ENCODE assay signal across 11 mouse cellular contexts in genomic region chr9:28490410-28490809, GRCm38 (mm10).
"Had no signal": no experiment of that assay in that cellular context is flagged by ENCODE, and none has a peak within 500 bp of the region (broad histone marks: within the 10 kb centered on the region; RNA-seq: fewer than 3 reads in every experiment).

No protein-coding gene starts in this region.

- H3K27me3 ChIP-seq: kidney, embryonic 15.5 days; limb, embryonic 12.5 days; liver, embryonic 13.5 days; lung, embryonic 15.5 days; midbrain, embryonic 12.5 days; neural tube, embryonic 12.5 days had no signal

- H3K9ac ChIP-seq: kidney, embryonic 15.5 days; limb, embryonic 12.5 days; liver, embryonic 13.5 days; liver, postnatal 0 days; lung, embryonic 15.5 days; midbrain, embryonic 12.5 days; neural tube, embryonic 12.5 days had no signal

- ATAC-seq: liver, postnatal 0 days had no signal

- DNase-seq: kidney, postnatal 14 days; liver; liver, embryonic 13.5 days; liver, postnatal 0 days; thymus, postnatal 14 days had no signal

- H3K4me1 ChIP-seq: kidney, embryonic 15.5 days; liver, embryonic 13.5 days; lung, embryonic 15.5 days; midbrain, embryonic 12.5 days; neural tube, embryonic 12.5 days had no signal

- H3K36me3 ChIP-seq: kidney, embryonic 15.5 days; limb, embryonic 12.5 days; liver, embryonic 13.5 days; lung, embryonic 15.5 days; midbrain, embryonic 12.5 days; neural tube, embryonic 12.5 days had no signal

- H3K4me3 ChIP-seq: kidney, embryonic 15.5 days; limb, embryonic 12.5 days; liver, embryonic 13.5 days; lung, embryonic 15.5 days; midbrain, embryonic 12.5 days; neural tube, embryonic 12.5 days had no signal

- H3K27ac ChIP-seq: kidney, embryonic 15.5 days; limb, embryonic 12.5 days; liver, embryonic 13.5 days; lung, embryonic 15.5 days; midbrain, embryonic 12.5 days; neural tube, embryonic 12.5 days; stomach, postnatal 0 days had no signal

- H3K4me2 ChIP-seq: kidney, embryonic 15.5 days; limb, embryonic 12.5 days; liver, embryonic 13.5 days; lung, embryonic 15.5 days; midbrain, embryonic 12.5 days; neural tube, embryonic 12.5 days had no signal

- H3K9me3 ChIP-seq: kidney, embryonic 15.5 days; limb, embryonic 12.5 days; liver, embryonic 13.5 days; lung, embryonic 15.5 days; midbrain, embryonic 12.5 days; neural tube, embryonic 12.5 days had no signal
